Mouse (Mus musculus) liver, embryonic 13.5 days (tissue): ENCODE results near the gene Cacng2. TPM values are rescaled to one million over a fixed set of nuclear protein-coding genes. Genes with fewer than 3 reads are reported as not detected.

ENCODE experiments used
- ATAC-seq: fragments of 200-750 bp; cut with Nextera tagmentation; 2 replicates; pipeline ENCODE4 v1.8.0; 2017; ENCODE audit warnings: low read depth, mild to moderate bottlenecking, moderate number of reproducible peaks, moderate library complexity
- DNase-seq: peaks from one replicate; pipeline ENCODE4 v3.0.0; 2022
- H3K27ac ChIP-seq: fragments of 300-500 bp; sonication (generic); 2 replicates; pipeline ENCODE4 v1.5.1; 2015; ENCODE audit warnings: moderate library complexity, mild to moderate bottlenecking, inconsistent platforms
- H3K27me3 ChIP-seq: fragments of 300-500 bp; sonication (generic); 2 replicates; pipeline ENCODE4 v1.6.1; 2015; ENCODE audit warnings: mild to moderate bottlenecking, inconsistent platforms
- H3K36me3 ChIP-seq: fragments of 300-500 bp; sonication (generic); 2 replicates; pipeline ENCODE4 v1.6.1; 2015; ENCODE audit warnings: mild to moderate bottlenecking, inconsistent platforms
- H3K4me1 ChIP-seq: fragments of 300-500 bp; sonication (generic); replicated peaks from 2 replicates; pipeline ENCODE4 v1.6.1; 2015; ENCODE audit warnings: inconsistent platforms
- H3K4me2 ChIP-seq: fragments of 300-500 bp; sonication (generic); 2 replicates; pipeline ENCODE4 v1.6.1; 2015; ENCODE audit warnings: inconsistent platforms, mild to moderate bottlenecking, moderate library complexity
- H3K4me3 ChIP-seq: fragments of 300-500 bp; sonication (generic); replicated peaks from 2 replicates; pipeline ENCODE4 v1.5.1; 2015; ENCODE audit warnings: mild to moderate bottlenecking, inconsistent platforms
- H3K9ac ChIP-seq: fragments of 300-500 bp; sonication (generic); 2 replicates; pipeline ENCODE4 v1.6.1; 2015; ENCODE audit warnings: mild to moderate bottlenecking, inconsistent platforms
- H3K9me3 ChIP-seq: fragments of 300-500 bp; sonication (generic); replicated peaks from 2 replicates; pipeline ENCODE4 v1.6.1; 2016; ENCODE audit warnings: inconsistent platforms
- WGBS: fragments of 180-500 bp; shearing (Covaris S2); methylation state at CpG from one replicate; pipeline ENCODE4 v1.1.7; 2015; ENCODE audit not compliant: insufficient replicate concordance; 5-methylcytosine and 5-hydroxymethylcytosine counted together
- polyA plus RNA-seq: library from polyadenylated mRNA; unstranded; fragments of >200 nt; fragmentation: Nextera tagmentation; extraction: Ambion mirVana; gene quantifications from 2 replicates; pipeline ENCODE4 v1.2.1, GENCODE M21; 2015

Gene Cacng2
- polyA plus RNA-seq, 1 experiment from 2014 or later, result not detected

DNA sequence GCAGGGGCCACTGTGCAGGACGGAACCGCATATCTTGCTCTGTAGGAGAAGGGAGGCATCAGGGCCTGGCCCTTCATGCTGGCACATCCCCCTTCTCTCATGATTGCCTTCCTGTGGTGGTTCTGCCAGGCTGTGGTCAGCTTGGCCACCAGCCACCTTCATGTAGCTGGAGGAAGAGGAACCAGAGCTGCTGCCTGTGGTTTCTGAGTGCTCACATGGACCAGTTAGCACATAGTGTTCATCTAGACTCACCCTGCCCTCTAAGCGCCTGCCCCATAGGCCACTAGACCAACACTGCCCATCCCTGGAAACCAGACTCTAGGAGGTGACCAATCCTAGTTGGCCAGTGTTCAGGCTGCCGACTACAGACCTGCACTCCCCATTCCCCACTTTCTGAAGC lies 174.1 kb downstream of the Cacng2 start:
- WGBS, result 46% methylated on average over 4 of the region's 4 CpGs
- no peaks in the 10 kb centered on the region; the same call in 1 of the 2 replicates for H3K4me1 ChIP-seq
- no peak overlapping the region for H3K4me2 ChIP-seq

More for the DNA sequence above, 174.1 kb downstream of the Cacng2 start:
- Histone ChIP-seq H3K9me3 (no peaks in the 10 kb centered on the region), H3K36me3 (peaks cover 6% of the 10 kb centered on the region), H3K27me3 (0 out of 2 replicates have a peak, but pooled peaks cover 3% of the 10 kb centered on the region), H3K27ac (peak overlapping the region; percentile 18; the same call in 1 of the 2 replicates), H3K9ac (no peak overlapping the region), H3K4me3 (no peak overlapping the region)
- ATAC-seq (no peak), DNase-seq (no peak)

Other genes starting within 250 kb of the Cacng2 start
- 235 and 238 TPM in 2 replicates for gene Txn2, start 191.0 kb downstream of the Cacng2 start, polyA plus RNA-seq
- 1.0 and 1.1 TPM in 2 replicates for gene Foxred2, start 163.3 kb downstream of the Cacng2 start, polyA plus RNA-seq
- 200 and 222 TPM in 2 replicates for gene Eif3d, start 149.2 kb downstream of the Cacng2 start, polyA plus RNA-seq
- gene Ift27, start 54.1 kb upstream of the Cacng2 start, polyA plus RNA-seq, result 45.7 and 45.9 TPM in 2 replicates
- not detected in 2 replicates for gene Pvalb, start 86.4 kb upstream of the Cacng2 start, polyA plus RNA-seq
- gene Ncf4, start 124.8 kb upstream of the Cacng2 start, polyA plus RNA-seq, result 26.4 and 35.3 TPM in 2 replicates
- gene Csf2rb2, start 185.7 kb upstream of the Cacng2 start, polyA plus RNA-seq, result 0.54 and 0.83 TPM in 2 replicates
- gene Csf2rb, start 205.7 kb upstream of the Cacng2 start, polyA plus RNA-seq, result 3.3 and 3.8 TPM in 2 replicates